Mouse (Mus musculus): ENCODE data around the gene Chsy1.

Gene Chsy1

DNA sequence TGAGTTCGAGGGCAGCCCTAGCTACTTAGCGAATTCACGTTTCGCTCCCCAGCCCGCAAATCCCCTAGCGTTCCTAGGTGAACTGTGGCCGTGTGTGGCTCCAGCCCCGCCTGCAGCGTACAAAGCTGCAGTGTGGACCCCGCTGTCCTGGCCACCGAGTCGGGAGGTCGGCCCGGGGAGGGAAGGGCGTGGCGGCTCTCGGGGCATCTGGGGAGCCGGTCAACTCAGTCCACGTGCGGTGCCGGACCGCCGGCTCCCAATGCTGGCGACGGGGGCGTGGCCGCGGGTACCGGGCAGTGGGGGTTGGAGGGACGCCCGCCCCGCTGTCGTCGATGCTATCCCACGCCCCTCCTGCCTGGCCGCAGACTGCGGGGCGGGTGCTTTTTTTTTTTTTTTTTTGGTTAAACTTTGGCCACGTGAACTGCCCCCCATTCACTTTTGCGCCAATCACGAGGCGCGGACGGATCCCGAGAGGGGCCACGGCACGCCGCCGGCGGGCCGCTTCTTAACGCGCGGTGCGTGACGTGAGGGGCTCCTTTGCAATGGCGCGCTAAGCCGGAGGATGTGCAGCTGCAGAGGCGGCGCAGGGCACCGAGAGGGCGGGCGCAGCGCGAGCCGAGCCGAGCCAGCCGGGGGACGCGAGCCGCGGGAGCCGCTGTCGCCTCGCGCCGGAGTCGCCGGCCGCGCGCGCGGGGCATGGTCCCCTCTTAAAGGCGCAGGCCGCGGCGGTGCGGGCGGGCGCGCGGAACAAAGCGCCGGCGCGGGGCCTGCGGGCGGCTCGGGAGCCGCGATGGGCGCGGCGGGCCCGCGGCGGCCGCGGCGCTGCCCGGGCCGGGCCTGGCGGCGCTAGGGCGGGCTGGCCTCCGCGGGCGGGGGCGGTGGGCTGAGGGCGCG is at the start of gene Chsy1:
Gene Chsy1, plus strand, starts transcription at position 555 of the 894 bp plus-strand sequence.
- peak; percentile 78 to 82 for DNase-seq (ENCODE audit: low spot score in 2 of 2)

- DNase-seq (ENCODE audit: low spot score in 2 of 2) = peak; percentile 80 to 92
These were observed 49.0 kb upstream of the Chsy1 start for GRCm38 (mm10) chr7:66060066-66060956.

GRCm38 (mm10) chr7:66061057-66061456 is 48.3 kb upstream of the Chsy1 start:
- no peak for DNase-seq (ENCODE audit: low spot score in 2 of 2)

GRCm38 (mm10) chr7:66076411-66076810 is 32.9 kb upstream of the Chsy1 start:
- no peak for DNase-seq (ENCODE audit: low spot score in 2 of 2)

DNA sequence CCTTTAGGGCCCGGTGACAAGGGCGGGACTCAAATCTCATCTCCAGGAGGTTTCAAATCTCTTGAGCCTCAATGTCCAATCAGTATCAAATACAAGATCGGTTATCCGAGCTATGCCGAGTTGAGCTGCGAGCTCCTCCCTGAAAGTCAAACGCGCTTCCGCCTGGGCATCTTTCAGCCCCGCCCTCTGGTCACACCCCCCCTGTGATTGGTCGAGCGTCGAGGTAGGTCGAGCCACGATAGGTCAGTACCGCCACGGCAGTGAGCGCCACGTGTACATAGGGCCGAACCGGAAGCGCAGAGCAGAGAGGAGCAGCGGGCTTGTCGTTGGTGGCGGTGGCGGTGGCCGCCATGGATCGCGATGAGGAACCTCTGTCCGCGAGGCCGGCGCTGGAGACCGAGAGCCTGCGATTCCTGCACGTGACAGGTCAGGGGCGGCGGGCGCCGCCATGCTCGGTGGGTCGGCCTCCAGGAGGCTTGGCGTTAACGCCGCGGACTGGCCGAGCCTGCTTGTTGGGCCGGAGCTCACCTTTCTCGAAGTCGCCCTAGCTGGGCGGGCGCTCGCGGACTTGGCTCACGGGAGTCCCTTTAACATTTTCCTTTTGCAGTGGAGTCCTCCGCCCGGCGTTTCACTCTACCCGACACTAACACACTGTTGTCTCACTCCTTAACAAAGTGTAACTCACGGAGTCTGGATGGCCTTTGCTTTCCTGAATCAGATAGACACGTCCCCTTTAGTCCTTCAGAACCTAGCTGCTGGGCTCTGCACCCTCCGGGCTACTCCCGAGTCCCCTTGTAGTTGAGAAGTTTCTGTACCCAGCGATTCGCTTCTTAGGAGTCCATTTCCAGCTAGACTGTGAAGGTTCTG is 29.7 kb upstream of the Chsy1 start, which contains the start of gene Selenos:
Gene Selenos, plus strand, starts transcription at position 286 of the 867 bp plus-strand sequence.
- peak; percentile 92 to 94 for DNase-seq (ENCODE audit: low spot score in 2 of 2)

DNA sequence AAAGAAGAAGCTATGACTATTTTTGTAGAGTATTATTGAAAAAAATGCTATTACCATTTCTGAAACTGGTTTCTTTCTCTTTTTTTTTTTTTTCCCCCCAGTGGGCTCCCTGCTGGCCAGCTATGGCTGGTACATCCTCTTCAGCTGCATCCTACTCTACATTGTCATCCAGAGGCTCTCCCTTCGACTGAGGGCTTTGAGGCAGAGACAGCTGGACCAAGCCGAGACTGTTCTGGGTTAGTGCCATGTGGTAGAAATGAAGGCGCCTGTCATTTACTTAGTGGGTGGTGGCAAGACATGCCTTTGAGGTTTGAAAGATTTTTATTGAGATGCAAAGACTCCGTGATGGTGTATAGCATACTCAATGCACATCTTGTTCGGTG is 29.1 kb upstream of the Chsy1 start:
- no peak for DNase-seq (ENCODE audit: low spot score in 2 of 2)

DNA sequence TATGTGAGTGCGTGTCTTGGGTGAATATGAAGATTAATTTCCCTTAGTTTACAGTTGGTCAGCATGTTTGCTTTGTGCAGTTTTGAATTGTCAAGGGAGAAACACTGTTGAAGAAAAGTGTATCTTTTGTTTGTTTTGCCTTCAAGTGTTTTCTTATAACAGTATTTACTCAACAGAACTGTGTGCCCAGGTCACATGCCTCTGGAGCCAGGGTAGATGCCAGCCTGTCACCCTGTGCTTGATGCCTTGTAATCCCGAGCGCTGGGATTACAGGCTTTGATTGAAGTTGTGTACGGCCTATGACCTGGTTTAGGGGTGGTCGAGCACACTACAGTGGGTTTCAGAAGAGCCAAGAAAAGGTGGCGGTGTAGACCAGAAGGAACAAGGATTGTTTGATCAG is 25.6 kb upstream of the Chsy1 start:
- no peak for DNase-seq (ENCODE audit: low spot score in 2 of 2)

DNA sequence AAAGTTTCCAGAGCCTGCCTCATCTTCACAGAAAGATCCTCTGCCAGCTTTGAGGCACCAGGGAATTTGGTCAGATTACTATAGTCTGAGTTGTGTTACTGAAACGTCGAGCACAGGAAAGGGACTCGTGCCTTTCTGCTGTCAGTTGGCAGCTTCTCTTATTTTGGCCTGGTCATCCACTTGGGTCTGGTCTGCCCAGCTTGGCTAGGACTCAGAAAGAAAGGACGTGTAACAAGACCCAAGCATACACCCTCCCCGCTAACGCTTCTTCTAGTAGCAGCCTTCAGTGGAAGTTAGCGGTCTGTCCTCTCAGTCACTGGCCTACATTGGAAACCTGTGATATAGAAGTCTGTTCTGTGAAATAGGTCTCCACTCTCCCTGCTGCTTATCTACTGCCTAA is 24.8 kb upstream of the Chsy1 start:
- no peak for DNase-seq (ENCODE audit: low spot score in 2 of 2)

GRCm38 (mm10) chr7:66087652-66088051 is 21.7 kb upstream of the Chsy1 start:
- DNase-seq (ENCODE audit: low spot score in 2 of 2) = no peak

- no peak for DNase-seq (ENCODE audit: low spot score in 2 of 2)
These were observed 21.2 kb upstream of the Chsy1 start for GRCm38 (mm10) chr7:66088077-66088476.

DNA sequence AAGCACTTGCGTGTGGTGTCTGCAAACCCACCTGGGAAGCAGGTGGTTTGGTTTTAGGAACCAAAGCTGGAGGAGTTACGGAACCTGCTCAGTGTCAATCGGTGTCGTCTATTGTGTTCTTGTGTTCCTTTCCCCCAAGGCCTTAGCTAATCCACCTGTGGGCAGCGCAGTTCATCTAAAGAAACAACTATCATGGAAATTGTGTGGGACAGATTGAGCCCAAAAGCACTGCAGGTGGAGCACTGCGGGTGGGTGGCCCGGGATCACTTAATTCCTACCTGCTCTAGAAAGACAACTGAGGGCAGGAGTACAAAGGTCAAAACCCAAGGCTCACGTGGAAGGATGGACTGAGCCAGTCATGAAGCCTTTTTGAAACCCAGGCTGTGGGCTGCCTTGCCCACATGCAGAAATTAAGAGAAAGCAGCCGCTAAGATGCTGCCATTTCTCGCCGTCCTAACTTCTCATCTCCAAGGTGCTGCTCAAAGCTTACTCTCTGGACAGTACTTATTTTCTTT is 18.6 kb upstream of the Chsy1 start:
- DNase-seq (ENCODE audit: low spot score in 2 of 2) = no peak

GRCm38 (mm10) chr7:66091553-66091952 is 17.8 kb upstream of the Chsy1 start:
- no peak for DNase-seq (ENCODE audit: low spot score in 2 of 2)

DNA sequence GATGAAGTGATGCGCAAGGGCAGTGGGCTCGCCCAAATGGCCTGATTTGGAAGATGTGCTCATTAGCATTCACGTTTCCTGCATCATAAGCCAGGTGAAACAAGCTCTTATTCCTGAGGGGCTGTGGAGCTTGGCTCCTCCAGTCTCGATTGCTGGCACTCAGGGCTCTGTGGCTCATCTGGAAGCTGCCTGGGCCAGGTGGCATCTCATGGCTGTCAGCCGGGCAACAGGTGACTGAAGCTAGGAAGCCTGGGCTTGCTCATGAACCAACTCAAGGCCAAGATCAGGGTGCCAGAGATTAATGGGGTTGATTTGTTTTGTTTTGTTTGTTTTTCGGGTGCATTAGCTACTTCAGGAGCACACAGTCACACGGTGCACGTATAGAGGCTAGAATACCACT is 16.7 kb upstream of the Chsy1 start:
- no peak for DNase-seq (ENCODE audit: low spot score in 2 of 2)

DNA sequence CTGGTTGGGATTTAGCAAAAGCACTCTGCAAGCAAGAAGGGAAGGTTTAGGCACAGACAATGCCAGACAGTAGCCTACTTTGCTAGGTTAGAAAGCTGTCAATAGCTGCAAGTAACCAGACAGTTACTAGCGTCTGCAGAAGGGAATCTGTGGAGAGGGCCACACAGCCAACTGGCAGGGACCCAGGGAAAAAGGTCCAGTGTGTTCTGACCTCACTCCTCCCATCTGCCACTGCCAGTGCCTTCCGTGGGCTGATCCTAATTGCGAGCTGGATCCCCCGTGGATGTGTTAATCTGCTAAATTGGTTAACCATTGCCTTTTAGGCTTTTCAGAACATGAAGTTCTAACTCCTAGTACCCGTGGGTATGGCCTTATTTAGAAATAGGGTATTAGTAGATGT is 15.2 kb upstream of the Chsy1 start:
- DNase-seq (ENCODE audit: low spot score in 2 of 2) = no peak

GRCm38 (mm10) chr7:66098803-66099202 is 10.5 kb upstream of the Chsy1 start:
- no peak for DNase-seq (ENCODE audit: low spot score in 2 of 2)

GRCm38 (mm10) chr7:66101866-66102265 is 7.4 kb upstream of the Chsy1 start:
- no peak for DNase-seq (ENCODE audit: low spot score in 2 of 2)

DNA sequence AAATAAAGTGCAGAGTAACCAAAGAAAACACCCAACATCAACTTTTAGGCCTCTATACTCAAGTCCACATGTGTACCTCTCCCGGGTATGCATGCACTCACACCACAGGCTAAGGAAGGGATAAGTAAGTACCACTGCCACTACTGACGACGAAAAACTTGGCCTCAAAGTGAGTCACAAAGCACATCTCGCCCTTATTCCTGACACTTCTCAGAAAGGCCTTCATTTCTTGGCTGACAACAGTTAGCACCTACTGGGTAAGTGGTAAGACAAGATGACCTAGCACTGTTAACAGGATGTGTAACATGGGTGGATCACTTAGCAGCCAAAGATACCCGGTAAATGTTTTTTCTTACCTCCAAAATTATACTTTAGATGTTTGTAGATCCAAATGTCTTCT is 4.8 kb upstream of the Chsy1 start:
- no peak for DNase-seq (ENCODE audit: low spot score in 2 of 2)

DNA sequence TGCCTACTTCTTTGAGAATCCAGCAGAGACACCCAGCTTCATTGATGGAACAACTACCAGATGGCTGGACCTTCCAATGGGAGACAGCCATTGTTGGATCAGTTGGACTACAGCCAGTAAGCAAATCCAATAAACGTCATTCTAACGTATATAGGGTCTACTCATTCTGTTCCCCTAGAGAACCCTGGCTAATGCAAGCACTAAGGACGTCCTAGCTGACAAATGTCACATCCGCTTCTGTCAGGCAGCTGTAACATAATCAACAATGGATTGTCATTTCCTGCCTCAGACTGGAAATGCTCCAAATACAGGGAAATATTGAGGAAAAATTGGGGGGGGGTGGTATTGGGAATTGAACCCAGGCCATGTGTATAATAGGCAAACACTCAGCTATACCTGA is 3.5 kb upstream of the Chsy1 start:
- DNase-seq (ENCODE audit: low spot score in 2 of 2) = no peak

GRCm38 (mm10) chr7:66106581-66107056 is 2.7 kb upstream of the Chsy1 start:
- DNase-seq (ENCODE audit: low spot score in 2 of 2) = no peak

GRCm38 (mm10) chr7:66107206-66107605 is 2.1 kb upstream of the Chsy1 start:
- no peak for DNase-seq (ENCODE audit: low spot score in 2 of 2)

GRCm38 (mm10) chr7:66107930-66108329 is 1.4 kb upstream of the Chsy1 start:
- no peak for DNase-seq (ENCODE audit: low spot score in 2 of 2)
